In the genomic region with DNA sequence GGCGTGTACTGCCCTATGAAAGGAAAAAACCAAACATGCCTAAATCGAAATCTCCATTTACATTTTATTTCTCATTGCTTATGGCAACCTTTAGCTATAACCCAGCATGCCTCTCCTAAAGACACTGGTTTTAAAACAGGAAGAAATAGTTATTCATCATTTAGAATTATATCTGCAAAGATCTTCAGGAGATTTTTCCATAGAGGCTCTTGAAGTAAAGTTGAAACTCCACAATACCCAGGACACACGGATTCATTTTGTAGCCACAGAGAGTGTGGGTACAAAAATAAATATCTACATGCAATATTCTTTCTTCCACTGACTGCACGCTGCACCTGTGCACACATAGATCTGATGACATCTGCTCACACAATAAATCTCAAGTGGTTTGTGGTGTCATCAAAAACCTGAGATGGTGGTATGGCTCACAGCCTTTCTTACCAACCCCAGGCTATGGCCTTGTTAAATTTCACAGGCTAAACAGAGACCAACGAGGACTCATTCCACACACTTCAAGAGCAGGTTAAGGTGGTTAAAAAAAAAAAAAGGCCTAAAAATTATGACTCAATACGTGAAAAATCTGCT, we compare ENCODE assay signal across 23 mouse cellular contexts.
DNase-seq lines count a peak whose midpoint lies in the region; ATAC-seq and TF ChIP-seq lines count a peak whose summit lies in the region.
"Had no signal": no experiment of that assay in that cellular context is flagged by ENCODE, and none has a peak within 500 bp of the region (broad histone marks: within the 10 kb centered on the region; RNA-seq: fewer than 3 reads in every experiment).

No protein-coding gene starts in this region.

- H3K4me2 ChIP-seq in forebrain, embryonic 15.5 days (replicated peaks) = peak overlapping the region; percentile 16
- no peak overlapping the region for H3K4me2 ChIP-seq in forebrain, embryonic 12.5 days
- H3K4me2 ChIP-seq: midbrain, embryonic 13.5 days; stomach, embryonic 15.5 days had no signal

- no peak for DNase-seq in layer of hippocampus, adult 2 months (ENCODE audit: low spot score in 2 of 2)
- no peak for DNase-seq in layer of hippocampus, adult 11-12 months (ENCODE audit: low spot score)
- DNase-seq in brain, adult 2 months (ENCODE audit: low read depth, low spot score) = peak; percentile 42
- DNase-seq in skeletal muscle tissue, adult 2 months (ENCODE audit: low read depth, low spot score) = peak; percentile 70
- DNase-seq in lung, adult 18-20 months = no peak
- DNase-seq: adrenal gland, postnatal 25 days; heart, adult 11 months; heart, postnatal 14 days; kidney, adult 18-20 months; layer of hippocampus, postnatal 36 days; liver, postnatal 0 days; lung, postnatal 14 days; right cerebral cortex, postnatal 14 days; thymus, adult 18-20 months; thymus, postnatal 4 days had no signal

- ATAC-seq in forebrain, embryonic 15.5 days (replicated peaks) = no peak
- no peak for ATAC-seq in forebrain, embryonic 12.5 days (ENCODE audit: low FRiP score)
- ATAC-seq: hindbrain, embryonic 16.5 days; liver, postnatal 0 days; midbrain, embryonic 13.5 days; Patski had no signal

- H3K4me3 ChIP-seq in forebrain, embryonic 15.5 days = no peak overlapping the region
- no peak overlapping the region for H3K4me3 ChIP-seq in forebrain, embryonic 12.5 days (replicated peaks)
- peak overlapping the region; percentile 3; the same call in 1 of the 2 replicates for H3K4me3 ChIP-seq in layer of hippocampus, adult 2 months
- H3K4me3 ChIP-seq: heart, embryonic 12.5 days; midbrain, embryonic 13.5 days; stomach, embryonic 15.5 days had no signal

- no peaks in the 10 kb centered on the region for H3K27me3 ChIP-seq in forebrain, embryonic 15.5 days
- H3K27me3 ChIP-seq in forebrain, embryonic 12.5 days = no peaks in the 10 kb centered on the region
- H3K27me3 ChIP-seq: heart, embryonic 12.5 days; midbrain, embryonic 13.5 days; Patski; stomach, embryonic 15.5 days had no signal

- H3K9ac ChIP-seq in forebrain, embryonic 15.5 days (replicated peaks) = 0 out of 2 replicates have a peak overlapping the region, but pooled peaks have one; percentile 25
- no peak overlapping the region for H3K9ac ChIP-seq in forebrain, embryonic 12.5 days
- H3K9ac ChIP-seq: heart, embryonic 12.5 days; liver, postnatal 0 days; midbrain, embryonic 13.5 days; stomach, embryonic 15.5 days had no signal

- H3K9me3 ChIP-seq in forebrain, embryonic 15.5 days = no peaks in the 10 kb centered on the region
- H3K9me3 ChIP-seq in forebrain, embryonic 12.5 days = no peaks in the 10 kb centered on the region
- H3K9me3 ChIP-seq: heart, embryonic 12.5 days; midbrain, embryonic 13.5 days; stomach, embryonic 15.5 days had no signal

- peaks cover 19% of the 10 kb centered on the region for H3K4me1 ChIP-seq in forebrain, embryonic 15.5 days
- peaks cover 14% of the 10 kb centered on the region for H3K4me1 ChIP-seq in forebrain, embryonic 12.5 days

- TF ChIP-seq CTCF in layer of hippocampus, adult 2 months (conservative IDR thresholded peaks at IDR 0.05) = no peak

- H3K36me3 ChIP-seq in forebrain, embryonic 15.5 days = no peaks in the 10 kb centered on the region
- H3K36me3 ChIP-seq in forebrain, embryonic 12.5 days (replicated peaks) = no peaks in the 10 kb centered on the region
- H3K36me3 ChIP-seq: midbrain, embryonic 13.5 days; stomach, embryonic 15.5 days had no signal

- peak overlapping the region; percentile 46; the same call in 1 of the 2 replicates for H3K27ac ChIP-seq in forebrain, embryonic 15.5 days (replicated peaks)
- no peak overlapping the region for H3K27ac ChIP-seq in forebrain, embryonic 12.5 days
- peak overlapping the region; percentile 95 for H3K27ac ChIP-seq in layer of hippocampus, adult 2 months
- H3K27ac ChIP-seq: kidney, postnatal 0 days; midbrain, embryonic 13.5 days; stomach, embryonic 15.5 days had no signal

- WGBS in forebrain, embryonic 15.5 days = 69% methylated on average over 6 of the region's 6 CpGs
- 84% methylated on average over 6 of the region's 6 CpGs for WGBS in forebrain, embryonic 12.5 days

Comparison
In these comparisons a context has a peak if more than half of its experiments do, and no peak if none do; other contexts are left out.
1. DNase-seq: peak in brain, adult 2 months (single experiment) and skeletal muscle tissue, adult 2 months (single experiment); none in layer of hippocampus, adult 2 months (0 of 2), layer of hippocampus, adult 11-12 months (single experiment) and lung, adult 18-20 months (0 of 2).